Mouse (Mus musculus): ENCODE measurements at regions not wholly inside any gene's neighbourhood (a gene's known extent, or its start where the extent isn't known, plus 50 kb on each side); places are given as distances from the start of the nearest gene placed in this dataset.

DNA sequence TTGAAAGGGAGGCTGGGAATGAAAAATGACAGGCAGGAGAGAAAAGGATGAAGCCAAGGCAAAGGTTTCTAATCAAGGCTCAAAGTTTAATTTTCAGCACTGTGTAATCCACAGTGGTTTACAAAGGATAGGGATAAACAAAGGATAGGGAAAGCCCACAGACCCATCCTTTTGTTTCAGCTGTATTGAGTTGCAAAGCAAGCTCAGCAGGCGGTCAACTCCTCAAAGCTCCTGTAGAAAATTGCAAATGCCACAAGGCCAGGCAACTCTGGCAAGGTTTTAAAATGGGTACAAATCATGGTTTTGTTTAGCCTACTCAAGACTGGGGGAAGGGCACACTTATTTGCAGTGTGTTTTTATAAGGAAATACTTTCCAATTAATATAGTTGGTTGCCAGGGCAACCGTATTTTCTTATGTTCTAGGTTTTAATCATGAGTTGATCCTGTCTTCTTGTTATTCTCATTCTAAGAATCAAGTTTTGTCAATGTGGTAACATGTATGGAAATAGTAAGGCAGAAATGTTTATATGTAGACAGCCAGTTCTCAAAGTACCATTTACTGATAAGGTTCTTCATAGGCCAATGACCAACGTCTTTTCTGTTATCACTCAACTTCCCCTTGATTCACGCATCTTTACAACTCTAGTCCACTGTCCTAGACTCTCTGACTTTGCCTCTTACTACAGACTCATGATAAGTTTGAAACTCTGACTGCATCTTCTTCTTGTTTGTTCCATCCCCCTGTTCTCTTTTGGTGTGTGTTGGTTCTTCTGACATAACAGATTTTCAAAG lies 159.8 kb upstream of the Arrdc3 start:
- Histone ChIP-seq H3K9me3 (replicated peaks; ENCODE audit: insufficient read depth, low read length) (no peaks in the 10 kb centered on the region), H3K27ac (ENCODE audit: control insufficient read depth, low read depth, low read length) (no peak overlapping the region), H3K27me3 (ENCODE audit: control insufficient read depth in 1 of 2, insufficient read depth in 2 of 2, low read length in 2 of 2) (no peaks in the 10 kb centered on the region), H3K79me2 (ENCODE audit: control insufficient read depth, insufficient read depth, low read length, poor library complexity) (no peaks in the 10 kb centered on the region), H3K9ac (ENCODE audit: control insufficient read depth, low read depth, low read length, poor library complexity, severe bottlenecking) (no peak overlapping the region), H3K4me3 (ENCODE audit: control insufficient read depth in 1 of 2, insufficient read depth in 1 of 2, low read depth in 2 of 2, low read length in 2 of 2) (no peak overlapping the region), H3K36me3 (ENCODE audit: control insufficient read depth in 1 of 2, insufficient read depth in 2 of 2, low read length in 2 of 2) (peaks cover 0 to 10% of the 10 kb centered on the region in 2 experiments; a peak in 2 of 4 replicates), H3K4me1 (ENCODE audit: control insufficient read depth in 1 of 2, insufficient read depth in 2 of 2, low read length in 2 of 2) (peaks cover 3 to 23% of the 10 kb centered on the region in 2 experiments; a peak in 2 of 4 replicates)
- peak; percentile 45 for DNase-seq (ENCODE audit: low read depth, low spot score)
- TF ChIP-seq MEF2A (IDR thresholded peaks at IDR 0.05; ENCODE audit: extremely low read depth, insufficient replicate concordance, low read depth, low read length, poor library complexity, severe bottlenecking), result no peak
- peak; percentile 12 to 61; a peak in 1 of 4 replicates for TF ChIP-seq EP300 (IDR thresholded peaks at IDR 0.05; ENCODE audit: low read depth in 1 of 2, low read length in 2 of 2)
- 0 out of 2 replicates have a peak, but pooled peaks have one; percentile 26 for TF ChIP-seq RCOR1 (IDR thresholded peaks at IDR 0.05; ENCODE audit: low read depth, low read length)
- TF ChIP-seq MYB (IDR thresholded peaks at IDR 0.05; ENCODE audit: low read depth, low read length), result 0 out of 2 replicates have a peak, but pooled peaks have one; percentile 29
- TF ChIP-seq ZC3H11A (IDR thresholded peaks at IDR 0.05; ENCODE audit: low read depth, low read length), result no peak
- peak; percentile 69 for TF ChIP-seq GATA1 (IDR thresholded peaks at IDR 0.05; ENCODE audit: low read depth, low read length)

DNA sequence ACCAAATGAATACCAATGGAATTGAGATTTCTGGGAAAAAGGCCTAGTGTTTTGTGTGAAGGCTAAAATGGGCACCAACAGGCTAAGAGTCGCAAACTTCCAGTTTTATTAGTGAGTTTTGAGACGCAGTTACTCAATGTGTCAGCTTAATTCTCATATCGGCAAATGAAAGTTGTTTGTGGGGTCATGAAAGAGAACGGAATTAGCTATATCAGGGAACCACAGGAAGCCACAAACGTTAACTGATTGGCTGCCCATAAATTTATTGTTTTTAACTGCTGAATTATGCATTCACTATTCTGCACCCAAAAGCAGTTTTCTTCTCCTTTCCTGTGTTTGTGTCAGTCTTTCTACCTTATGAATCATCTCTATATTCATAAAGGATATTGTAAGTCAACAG lies 154.0 kb upstream of the Arrdc3 start:
- H3K4me1 ChIP-seq (ENCODE audit: control insufficient read depth in 1 of 2, insufficient read depth in 2 of 2, low read length in 2 of 2), result peaks cover 5 to 19% of the 10 kb centered on the region in 2 experiments; a peak in 3 of 4 replicates
- H3K36me3 ChIP-seq (ENCODE audit: control insufficient read depth in 1 of 2, insufficient read depth in 2 of 2, low read length in 2 of 2), result peaks cover 0 to 8% of the 10 kb centered on the region in 2 experiments; a peak in 2 of 4 replicates
- H3K4me3 ChIP-seq (ENCODE audit: control insufficient read depth in 1 of 2, insufficient read depth in 1 of 2, low read depth in 2 of 2, low read length in 2 of 2), result peak overlapping the region in 1 of 2 experiments; percentile 44; a peak in 2 of 4 replicates
- H3K27me3 ChIP-seq (ENCODE audit: control insufficient read depth in 1 of 2, insufficient read depth in 2 of 2, low read length in 2 of 2), result no peaks in the 10 kb centered on the region
- H3K9ac ChIP-seq (ENCODE audit: control insufficient read depth, low read depth, low read length, poor library complexity, severe bottlenecking), result peak overlapping the region; percentile 39; the same call in 1 of the 2 replicates
- no peaks in the 10 kb centered on the region for H3K9me3 ChIP-seq (replicated peaks; ENCODE audit: insufficient read depth, low read length)
- peak; percentile 87 for DNase-seq (ENCODE audit: low read depth, low spot score)
- H3K27ac ChIP-seq (ENCODE audit: control insufficient read depth, low read depth, low read length), result peak overlapping the region; percentile 89
- no peaks in the 10 kb centered on the region for H3K79me2 ChIP-seq (ENCODE audit: control insufficient read depth, insufficient read depth, low read length, poor library complexity)
- TF ChIP-seq CHD1 (IDR thresholded peaks at IDR 0.05; ENCODE audit: low read depth, low read length) (no peak), MXI1 (IDR thresholded peaks at IDR 0.05; ENCODE audit: low read depth, low read length) (no peak), CHD2 (IDR thresholded peaks at IDR 0.05; ENCODE audit: low read length) (no peak; the same call in 1 of the 2 replicates), ZC3H11A (IDR thresholded peaks at IDR 0.05; ENCODE audit: low read depth, low read length) (no peak), POLR2AphosphoS2 (IDR thresholded peaks at IDR 0.05; ENCODE audit: low read length) (no peak), TCF12 (IDR thresholded peaks at IDR 0.05; ENCODE audit: low read depth, low read length) (peak; percentile 93), JUND (IDR thresholded peaks at IDR 0.05; ENCODE audit: low read depth, low read length) (no peak), ZKSCAN1 (IDR thresholded peaks at IDR 0.05; ENCODE audit: low read depth, low read length) (no peak), SMC3 (IDR thresholded peaks at IDR 0.05; ENCODE audit: low read depth, low read length) (no peak), E2F4 (IDR thresholded peaks at IDR 0.05; ENCODE audit: borderline replicate concordance, low read depth, low read length) (no peak), HCFC1 (IDR thresholded peaks at IDR 0.05; ENCODE audit: low read depth, low read length) (0 out of 2 replicates have a peak, but pooled peaks have one; percentile 24), UBTF (IDR thresholded peaks at IDR 0.05; ENCODE audit: borderline replicate concordance, insufficient read depth, low read depth, low read length) (no peak), MAZ (IDR thresholded peaks at IDR 0.05; ENCODE audit: low read depth, low read length) (0 out of 2 replicates have a peak, but pooled peaks have one; percentile 60), EP300 (IDR thresholded peaks at IDR 0.05; ENCODE audit: low read depth in 1 of 2, low read length in 2 of 2) (peak; percentile 98), GABPA (IDR thresholded peaks at IDR 0.05; ENCODE audit: low read depth, low read length) (no peak), NRF1 (IDR thresholded peaks at IDR 0.05; ENCODE audit: insufficient read depth, low read depth, low read length, poor library complexity, severe bottlenecking) (no peak), ETS1 (IDR thresholded peaks at IDR 0.05; ENCODE audit: low read depth, low read length) (peak; percentile 93), MAFK (IDR thresholded peaks at IDR 0.05; ENCODE audit: borderline replicate concordance, low read depth, low read length) (peak; percentile 78), GATA1 (IDR thresholded peaks at IDR 0.05; ENCODE audit: low read depth, low read length) (peak; percentile 98), MYC (IDR thresholded peaks at IDR 0.05; ENCODE audit: low read depth, low read length) (peak; percentile 39; the same call in 1 of the 2 replicates), NELFE (IDR thresholded peaks at IDR 0.05; ENCODE audit: low read depth, low read length) (no peak), MEF2A (IDR thresholded peaks at IDR 0.05; ENCODE audit: extremely low read depth, insufficient replicate concordance, low read depth, low read length, poor library complexity, severe bottlenecking) (peak; percentile 81; the same call in 1 of the 2 replicates), ZMIZ1 (IDR thresholded peaks at IDR 0.05; ENCODE audit: low read depth, low read length) (0 out of 2 replicates have a peak, but pooled peaks have one; percentile 20), RAD21 (IDR thresholded peaks at IDR 0.05; ENCODE audit: low read depth, low read length) (no peak), ZNF384 (IDR thresholded peaks at IDR 0.05; ENCODE audit: low read depth, low read length) (0 out of 2 replicates have a peak, but pooled peaks have one; percentile 14), SIN3A (IDR thresholded peaks at IDR 0.05; ENCODE audit: low read length) (peak; percentile 86)
